Mouse (Mus musculus): ENCODE measurements around the gene Irx1.

The Irx1 gene

GRCm38 (mm10) chr13:71963356-71964351 lies at the start of gene Irx1:
Gene Irx1, minus strand, starts transcription at chr13:71963723.
- DNase-seq (ENCODE audit: low read depth in 2 of 2, low spot score in 2 of 2): no peak

GRCm38 (mm10) chr13:71979932-71980655 lies 16.6 kb upstream of the Irx1 start:
- no peak for DNase-seq (ENCODE audit: low read depth in 2 of 2, low spot score in 2 of 2)

GRCm38 (mm10) chr13:71975753-71976152 lies 12.2 kb upstream of the Irx1 start:
- DNase-seq (ENCODE audit: low read depth in 2 of 2, low spot score in 2 of 2): no peak

- DNase-seq (ENCODE audit: low read depth in 2 of 2, low spot score in 2 of 2): no peak
Observed at GRCm38 (mm10) chr13:71968286-71968685, 4.8 kb upstream of the Irx1 start.

GRCm38 (mm10) chr13:71967341-71968250 lies 4.1 kb upstream of the Irx1 start:
- DNase-seq (ENCODE audit: low read depth in 2 of 2, low spot score in 2 of 2): no peak

GRCm38 (mm10) chr13:71966631-71967030 lies 3.1 kb upstream of the Irx1 start:
- no peak for DNase-seq (ENCODE audit: low read depth in 2 of 2, low spot score in 2 of 2)

- no peak for DNase-seq (ENCODE audit: low read depth in 2 of 2, low spot score in 2 of 2)
Observed at GRCm38 (mm10) chr13:71964366-71964765, 843 bp upstream of the Irx1 start.

- DNase-seq (ENCODE audit: low read depth in 2 of 2, low spot score in 2 of 2): no peak
Observed at GRCm38 (mm10) chr13:71962661-71963355, 715 bp downstream of the Irx1 start.

GRCm38 (mm10) chr13:71961891-71962660 lies 1.4 kb downstream of the Irx1 start:
- no peak for DNase-seq (ENCODE audit: low read depth in 2 of 2, low spot score in 2 of 2)

GRCm38 (mm10) chr13:71960846-71961735 lies 2.4 kb downstream of the Irx1 start:
- no peak for DNase-seq (ENCODE audit: low read depth in 2 of 2, low spot score in 2 of 2)

GRCm38 (mm10) chr13:71960277-71960672 lies 3.2 kb downstream of the Irx1 start:
- no peak for DNase-seq (ENCODE audit: low read depth in 2 of 2, low spot score in 2 of 2)

- DNase-seq (ENCODE audit: low read depth in 2 of 2, low spot score in 2 of 2): no peak
Observed at GRCm38 (mm10) chr13:71959361-71960276, 3.9 kb downstream of the Irx1 start.

- DNase-seq (ENCODE audit: low read depth in 2 of 2, low spot score in 2 of 2): no peak
Observed at GRCm38 (mm10) chr13:71958651-71959050, 4.9 kb downstream of the Irx1 start.

- DNase-seq (ENCODE audit: low read depth in 2 of 2, low spot score in 2 of 2): no peak
Observed at GRCm38 (mm10) chr13:71957811-71958351, 5.6 kb downstream of the Irx1 start.

GRCm38 (mm10) chr13:71957147-71957546 lies 6.4 kb downstream of the Irx1 start:
- no peak for DNase-seq (ENCODE audit: low read depth in 2 of 2, low spot score in 2 of 2)

- DNase-seq (ENCODE audit: low read depth in 2 of 2, low spot score in 2 of 2): no peak
Observed at GRCm38 (mm10) chr13:71956481-71956880, 7.0 kb downstream of the Irx1 start.

- DNase-seq (ENCODE audit: low read depth in 2 of 2, low spot score in 2 of 2): no peak
Observed at GRCm38 (mm10) chr13:71951966-71952365, 11.6 kb downstream of the Irx1 start.

Data from CD8-positive naive resting alpha-beta T cell, adult 2 months (primary cell).